ENCODE assay signal across 15 mouse cellular contexts in genomic region chr9:62717982-62718381, GRCm38 (mm10). TPM values are rescaled to one million over a fixed set of nuclear protein-coding genes. Genes with fewer than 3 reads are reported as not detected.
DNase-seq lines count a peak whose midpoint lies in the region; ATAC-seq and TF ChIP-seq lines count a peak whose summit lies in the region.
"Had no signal": no experiment of that assay in that cellular context is flagged by ENCODE, and none has a peak within 500 bp of the region (broad histone marks: within the 10 kb centered on the region; RNA-seq: fewer than 3 reads in every experiment).

No protein-coding gene starts in this region.

- H3K36me3 ChIP-seq in hindbrain, embryonic 12.5 days: no peaks in the 10 kb centered on the region
- no peaks in the 10 kb centered on the region for H3K36me3 ChIP-seq in hindbrain, embryonic 13.5 days
- H3K36me3 ChIP-seq in midbrain, embryonic 14.5 days (ENCODE audit: control insufficient read depth, insufficient read depth, low read length): no peaks in the 10 kb centered on the region
- H3K36me3 ChIP-seq in midbrain, postnatal 0 days (ENCODE audit: insufficient read depth, low read length): no peaks in the 10 kb centered on the region
- H3K36me3 ChIP-seq in limb, embryonic 10.5 days: no peaks in the 10 kb centered on the region
- H3K36me3 ChIP-seq in liver, embryonic 12.5 days: no peaks in the 10 kb centered on the region
- H3K36me3 ChIP-seq: liver, embryonic 15.5 days; midbrain, embryonic 12.5 days had no signal

- no peak overlapping the region for H3K4me3 ChIP-seq in hindbrain, embryonic 12.5 days
- H3K4me3 ChIP-seq in hindbrain, embryonic 13.5 days: no peak overlapping the region
- no peak overlapping the region for H3K4me3 ChIP-seq in midbrain, embryonic 14.5 days (replicated peaks; ENCODE audit: low read depth, low read length)
- H3K4me3 ChIP-seq in midbrain, postnatal 0 days (ENCODE audit: low read depth, low read length): no peak overlapping the region
- no peak overlapping the region for H3K4me3 ChIP-seq in limb, embryonic 10.5 days
- H3K4me3 ChIP-seq in liver, embryonic 12.5 days: no peak overlapping the region
- H3K4me3 ChIP-seq: liver, embryonic 15.5 days; midbrain, embryonic 12.5 days had no signal

- 0 out of 2 replicates have a peak, but pooled peaks cover 3% of the 10 kb centered on the region for H3K9me3 ChIP-seq in hindbrain, embryonic 12.5 days (replicated peaks)
- H3K9me3 ChIP-seq in hindbrain, embryonic 13.5 days: no peaks in the 10 kb centered on the region
- H3K9me3 ChIP-seq in midbrain, embryonic 14.5 days (ENCODE audit: control insufficient read depth, low read length): no peaks in the 10 kb centered on the region
- no peaks in the 10 kb centered on the region for H3K9me3 ChIP-seq in midbrain, postnatal 0 days (ENCODE audit: low read length)
- no peaks in the 10 kb centered on the region for H3K9me3 ChIP-seq in limb, embryonic 10.5 days (replicated peaks)
- no peaks in the 10 kb centered on the region for H3K9me3 ChIP-seq in liver, embryonic 12.5 days (replicated peaks)
- H3K9me3 ChIP-seq: liver, embryonic 15.5 days; midbrain, embryonic 12.5 days had no signal

- H3K4me1 ChIP-seq in hindbrain, embryonic 12.5 days: peaks cover 14% of the 10 kb centered on the region; the same call in 1 of the 2 replicates
- peaks cover 24% of the 10 kb centered on the region for H3K4me1 ChIP-seq in hindbrain, embryonic 13.5 days (replicated peaks)
- H3K4me1 ChIP-seq in midbrain, embryonic 14.5 days (ENCODE audit: control insufficient read depth, insufficient read depth, low read length): no peaks in the 10 kb centered on the region
- 0 out of 2 replicates have a peak, but pooled peaks cover 5% of the 10 kb centered on the region for H3K4me1 ChIP-seq in midbrain, postnatal 0 days (ENCODE audit: insufficient read depth, low read length)
- peaks cover 49% of the 10 kb centered on the region for H3K4me1 ChIP-seq in limb, embryonic 10.5 days
- H3K4me1 ChIP-seq in liver, embryonic 12.5 days: no peaks in the 10 kb centered on the region
- H3K4me1 ChIP-seq: liver, embryonic 15.5 days had no signal

- DNase-seq in midbrain, embryonic 14.5 days: peak; percentile 32
- no peak for DNase-seq in midbrain, postnatal 0 days (ENCODE audit: low spot score)
- DNase-seq in limb, embryonic 10.5 days (ENCODE audit: low spot score): no peak
- DNase-seq in thymus, postnatal 14 days: peak; percentile 48
- no peak for DNase-seq in left cerebral cortex, adult 9 months (ENCODE audit: low spot score in 2 of 2)
- DNase-seq: cerebellum, adult 9-11 months; gastrocnemius, postnatal 14 days; heart, postnatal 14 days; kidney, adult 8-10 months; spleen, adult 18-20 months had no signal

- H3K4me2 ChIP-seq in hindbrain, embryonic 12.5 days (replicated peaks): no peak overlapping the region
- no peak overlapping the region for H3K4me2 ChIP-seq in hindbrain, embryonic 13.5 days
- H3K4me2 ChIP-seq in midbrain, embryonic 14.5 days (ENCODE audit: low read length): no peak overlapping the region
- H3K4me2 ChIP-seq in midbrain, postnatal 0 days (ENCODE audit: low read depth, low read length, poor library complexity, severe bottlenecking): no peak overlapping the region
- H3K4me2 ChIP-seq in liver, embryonic 12.5 days: no peak overlapping the region
- H3K4me2 ChIP-seq: liver, embryonic 15.5 days; midbrain, embryonic 12.5 days had no signal

- H3K27me3 ChIP-seq in hindbrain, embryonic 12.5 days: no peaks in the 10 kb centered on the region
- H3K27me3 ChIP-seq in hindbrain, embryonic 13.5 days: no peaks in the 10 kb centered on the region
- no peaks in the 10 kb centered on the region for H3K27me3 ChIP-seq in midbrain, embryonic 14.5 days (ENCODE audit: control insufficient read depth, insufficient read depth, low read length)
- no peaks in the 10 kb centered on the region for H3K27me3 ChIP-seq in midbrain, postnatal 0 days (ENCODE audit: insufficient read depth, low read length)
- H3K27me3 ChIP-seq in limb, embryonic 10.5 days (ENCODE audit: low read depth, poor library complexity, severe bottlenecking): no peaks in the 10 kb centered on the region
- H3K27me3 ChIP-seq in liver, embryonic 12.5 days (replicated peaks): 0 out of 2 replicates have a peak, but pooled peaks cover 4% of the 10 kb centered on the region
- H3K27me3 ChIP-seq: liver, embryonic 15.5 days had no signal

- TF ChIP-seq CTCF in midbrain, postnatal 0 days (IDR thresholded peaks at IDR 0.05): no peak

- peak overlapping the region; percentile 46; the same call in 1 of the 2 replicates for H3K27ac ChIP-seq in hindbrain, embryonic 12.5 days
- no peak overlapping the region for H3K27ac ChIP-seq in hindbrain, embryonic 13.5 days
- no peak overlapping the region for H3K27ac ChIP-seq in midbrain, embryonic 14.5 days (replicated peaks; ENCODE audit: low read depth, low read length)
- no peak overlapping the region for H3K27ac ChIP-seq in midbrain, postnatal 0 days (ENCODE audit: low read depth, low read length)
- H3K27ac ChIP-seq in limb, embryonic 10.5 days: peak overlapping the region; percentile 78
- H3K27ac ChIP-seq in liver, embryonic 12.5 days: no peak overlapping the region
- H3K27ac ChIP-seq: liver, embryonic 15.5 days; midbrain, embryonic 12.5 days had no signal

- no peak overlapping the region; the same call in 1 of the 2 replicates for H3K9ac ChIP-seq in hindbrain, embryonic 12.5 days
- no peak overlapping the region for H3K9ac ChIP-seq in hindbrain, embryonic 13.5 days
- H3K9ac ChIP-seq in midbrain, embryonic 14.5 days (replicated peaks; ENCODE audit: low read length): no peak overlapping the region; the same call in 1 of the 2 replicates
- no peak overlapping the region for H3K9ac ChIP-seq in midbrain, postnatal 0 days (replicated peaks; ENCODE audit: low read length, poor library complexity, severe bottlenecking)
- H3K9ac ChIP-seq in liver, embryonic 12.5 days: no peak overlapping the region
- H3K9ac ChIP-seq: liver, embryonic 15.5 days; midbrain, embryonic 12.5 days had no signal

- no peak for ATAC-seq in hindbrain, embryonic 12.5 days (ENCODE audit: low FRiP score)
- ATAC-seq in hindbrain, embryonic 13.5 days (ENCODE audit: low FRiP score): no peak
- no peak for ATAC-seq in midbrain, embryonic 14.5 days (ENCODE audit: low FRiP score, low TSS enrichment)
- ATAC-seq in midbrain, postnatal 0 days (ENCODE audit: low FRiP score): no peak
- ATAC-seq in liver, embryonic 12.5 days: no peak

- 43% methylated on average over 8 of the region's 8 CpGs for WGBS in hindbrain, embryonic 12.5 days
- 52% methylated on average over 8 of the region's 8 CpGs for WGBS in hindbrain, embryonic 13.5 days
- WGBS in midbrain, embryonic 14.5 days: 48% methylated on average over 8 of the region's 8 CpGs
- WGBS in midbrain, postnatal 0 days: 34% methylated on average over 8 of the region's 8 CpGs
- 57% methylated on average over 8 of the region's 8 CpGs for WGBS in limb, embryonic 10.5 days
- 46% methylated on average over 8 of the region's 8 CpGs for WGBS in liver, embryonic 12.5 days (ENCODE audit: insufficient replicate concordance)

RNA-seq across cellular contexts. Expression of gene Itga11, which starts 40.4 kb away (rescaled TPM):
- polyA plus RNA-seq in hindbrain, embryonic 12.5 days (2016; fragmentation: Nextera tagmentation; extraction: Ambion mirVana): 4.6 and 5.8 TPM in 2 replicates
- polyA plus RNA-seq in hindbrain, embryonic 13.5 days (2015; fragmentation: Nextera tagmentation; extraction: Ambion mirVana): 1.7 and 2.0 TPM in 2 replicates
- polyA plus RNA-seq in midbrain, embryonic 14.5 days (2014; fragmentation: Nextera tagmentation; extraction: Ambion mirVana): 0.27 and 1.8 TPM in 2 replicates
- 2.3 and 2.6 TPM in 2 replicates for total RNA-seq in midbrain, postnatal 0 days (2014; rRNA removed)
- 0.52 and 0.65 TPM in 2 replicates for polyA plus RNA-seq in midbrain, postnatal 0 days (2015; fragmentation: Nextera tagmentation; extraction: Ambion mirVana)
- 0.45 and 2.2 TPM in 2 replicates for polyA plus RNA-seq in limb, embryonic 10.5 days (2016; fragmentation: Nextera tagmentation; extraction: Ambion mirVana)
- 0.12 and 0.21 TPM in 2 replicates for polyA plus RNA-seq in liver, embryonic 12.5 days (2016; fragmentation: Nextera tagmentation; extraction: Ambion mirVana)

Comparison
In these comparisons a context has a peak if more than half of its experiments do, and no peak if none do; other contexts are left out.
1. H3K27ac ChIP-seq: peak in hindbrain, embryonic 12.5 days (single experiment) and limb, embryonic 10.5 days (single experiment); none in hindbrain, embryonic 13.5 days (single experiment), midbrain, embryonic 14.5 days (single experiment), midbrain, postnatal 0 days (single experiment) and liver, embryonic 12.5 days (single experiment).
2. DNase-seq: peak in midbrain, embryonic 14.5 days (single experiment) and thymus, postnatal 14 days (single experiment); none in midbrain, postnatal 0 days (single experiment), limb, embryonic 10.5 days (single experiment) and left cerebral cortex, adult 9 months (0 of 2).